ENCODE assay signal across 12 mouse cellular contexts in genomic region chr7:48834371-48834970, GRCm38 (mm10). TPM values are rescaled to one million over a fixed set of nuclear protein-coding genes. Genes with fewer than 3 reads are reported as not detected.
DNase-seq lines count a peak whose midpoint lies in the region; ATAC-seq and TF ChIP-seq lines count a peak whose summit lies in the region.
"Had no signal": no experiment of that assay in that cellular context is flagged by ENCODE, and none has a peak within 500 bp of the region (broad histone marks: within the 10 kb centered on the region; RNA-seq: fewer than 3 reads in every experiment).

No protein-coding gene starts in this region.

- no peak overlapping the region for H3K9ac ChIP-seq in heart, embryonic 15.5 days
- H3K9ac ChIP-seq in midbrain, postnatal 0 days (replicated peaks; ENCODE audit: low read length, poor library complexity, severe bottlenecking): no peak overlapping the region
- H3K9ac ChIP-seq: kidney, embryonic 15.5 days had no signal

- no peak overlapping the region for H3K4me3 ChIP-seq in heart, embryonic 15.5 days
- H3K4me3 ChIP-seq in midbrain, postnatal 0 days (ENCODE audit: low read depth, low read length): no peak overlapping the region
- H3K4me3 ChIP-seq: kidney, embryonic 15.5 days had no signal

- no peaks in the 10 kb centered on the region for H3K9me3 ChIP-seq in heart, embryonic 15.5 days (replicated peaks)
- no peaks in the 10 kb centered on the region for H3K9me3 ChIP-seq in midbrain, postnatal 0 days (ENCODE audit: low read length)
- H3K9me3 ChIP-seq: kidney, embryonic 15.5 days had no signal

- 46% methylated on average over 4 of the region's 4 CpGs for WGBS in heart, embryonic 15.5 days
- WGBS in midbrain, postnatal 0 days: 40% methylated on average over 4 of the region's 4 CpGs

- no peak overlapping the region for H3K4me2 ChIP-seq in heart, embryonic 15.5 days
- no peak overlapping the region for H3K4me2 ChIP-seq in midbrain, postnatal 0 days (ENCODE audit: low read depth, low read length, poor library complexity, severe bottlenecking)
- H3K4me2 ChIP-seq: kidney, embryonic 15.5 days; liver, embryonic 11.5 days had no signal

- peak overlapping the region; percentile 83 for H3K27ac ChIP-seq in heart, embryonic 15.5 days
- H3K27ac ChIP-seq in midbrain, postnatal 0 days (ENCODE audit: low read depth, low read length): 0 out of 2 replicates have a peak overlapping the region, but pooled peaks have one; percentile 34
- H3K27ac ChIP-seq: kidney, embryonic 15.5 days; macrophage had no signal

- H3K27me3 ChIP-seq in heart, embryonic 15.5 days: no peaks in the 10 kb centered on the region
- H3K27me3 ChIP-seq in midbrain, postnatal 0 days (ENCODE audit: insufficient read depth, low read length): peaks cover 16% of the 10 kb centered on the region
- H3K27me3 ChIP-seq: kidney, embryonic 15.5 days had no signal

- DNase-seq in heart, postnatal 36 days: no peak
- DNase-seq in Muller cell, postnatal 12 days (ENCODE audit: inconsistent ontology term): peak; percentile 74
- peak; percentile 10 for DNase-seq in fibroblast of lung, adult 2 months (ENCODE audit: low read depth)
- DNase-seq in midbrain, postnatal 0 days (ENCODE audit: low spot score): peak; percentile 31
- no peak for DNase-seq in thymus, postnatal 14 days
- no peak for DNase-seq in kidney, adult 8-10 months

- intact Hi-C loops in heart, postnatal 36 days (cut with DNase I): no loop called here

- H3K36me3 ChIP-seq in heart, embryonic 15.5 days: peaks cover 45% of the 10 kb centered on the region
- no peaks in the 10 kb centered on the region for H3K36me3 ChIP-seq in midbrain, postnatal 0 days (ENCODE audit: insufficient read depth, low read length)
- H3K36me3 ChIP-seq: kidney, embryonic 15.5 days had no signal

- no peak for ATAC-seq in heart, embryonic 15.5 days (replicated peaks; ENCODE audit: insufficient number of reproducible peaks, insufficient read depth, low FRiP score, low read depth)
- 0 out of 2 replicates have a peak, but pooled peaks have one; percentile 41 for ATAC-seq in midbrain, postnatal 0 days (ENCODE audit: low FRiP score)
- ATAC-seq: activated CD4-positive, CD25-positive, alpha-beta regulatory T cell, adult 4 months had no signal

- no peak for TF ChIP-seq CTCF in midbrain, postnatal 0 days (IDR thresholded peaks at IDR 0.05)

- peaks cover 72% of the 10 kb centered on the region for H3K4me1 ChIP-seq in heart, embryonic 15.5 days (replicated peaks)
- H3K4me1 ChIP-seq in midbrain, postnatal 0 days (ENCODE audit: insufficient read depth, low read length): peaks cover 8% of the 10 kb centered on the region; the same call in 1 of the 2 replicates
- H3K4me1 ChIP-seq: kidney, embryonic 15.5 days had no signal

RNA-seq across cellular contexts. Expression of gene Csrp3, which starts 13.4 kb away (rescaled TPM):
- 1,541 and 1,964 TPM in 2 replicates for polyA plus RNA-seq in heart, embryonic 15.5 days (2015; fragmentation: Nextera tagmentation; extraction: Ambion mirVana)
- 1,000 to 10,000 TPM; 2,107 to 2,284 TPM for total RNA-seq in heart, postnatal 36 days (2021)
- total RNA-seq in midbrain, postnatal 0 days (2014; rRNA removed): 0.42 TPM in 1 of 2 replicates, not detected in the other
- 0.20 and 0.23 TPM in 2 replicates for polyA plus RNA-seq in midbrain, postnatal 0 days (2015; fragmentation: Nextera tagmentation; extraction: Ambion mirVana)
- total RNA-seq: layer of hippocampus, postnatal 14 days had no signal
- polyA plus RNA-seq: activated CD4-positive, CD25-positive, alpha-beta regulatory T cell, adult 4 months; macrophage had no signal

RNA-seq across cellular contexts. Expression of gene Zdhhc13, which starts 45.7 kb away (rescaled TPM):
- 29.0 and 31.2 TPM in 2 replicates for polyA plus RNA-seq in heart, embryonic 15.5 days (2015; fragmentation: Nextera tagmentation; extraction: Ambion mirVana)
- total RNA-seq in heart, postnatal 36 days (2021): 10 to 100 TPM; 13.5 to 14.3 TPM
- total RNA-seq in midbrain, postnatal 0 days (2014; rRNA removed): 37.3 and 43.0 TPM in 2 replicates
- polyA plus RNA-seq in midbrain, postnatal 0 days (2015; fragmentation: Nextera tagmentation; extraction: Ambion mirVana): 21.2 and 24.3 TPM in 2 replicates

RNA-seq across cellular contexts. Expression of gene E2f8, which starts 46.9 kb away (rescaled TPM):
- 15.6 and 18.9 TPM in 2 replicates for polyA plus RNA-seq in heart, embryonic 15.5 days (2015; fragmentation: Nextera tagmentation; extraction: Ambion mirVana)
- under 1 TPM; 0.68 to 0.92 TPM for total RNA-seq in heart, postnatal 36 days (2021)
- 1.0 and 1.8 TPM in 2 replicates for total RNA-seq in midbrain, postnatal 0 days (2014; rRNA removed)
- polyA plus RNA-seq in midbrain, postnatal 0 days (2015; fragmentation: Nextera tagmentation; extraction: Ambion mirVana): 0.53 and 0.70 TPM in 2 replicates

Comparison
In these comparisons a context has a peak if more than half of its experiments do, and no peak if none do; other contexts are left out.
1. DNase-seq: peak in Muller cell, postnatal 12 days (single experiment), fibroblast of lung, adult 2 months (single experiment) and midbrain, postnatal 0 days (single experiment); none in heart, postnatal 36 days (0 of 2), thymus, postnatal 14 days (single experiment) and kidney, adult 8-10 months (0 of 2).
2. RNA of gene Csrp3, which starts 13.4 kb away (total RNA-seq): 2,107 to 2,284 TPM in heart, postnatal 36 days; 0.42 TPM in midbrain, postnatal 0 days; every median in the first group is over 1,000 times any median in the second.